Mouse (Mus musculus): Measurements from ENCODE around the gene Stx8. TPM values are rescaled to one million over a fixed set of nuclear protein-coding genes. Genes with fewer than 3 reads are reported as not detected.
A peak's percentile ranks its signal among the peaks of the same experiment; 100 is the strongest.

Stx8 gene
- polyA plus RNA-seq, 1 experiment = 13.0 TPM

DNA sequence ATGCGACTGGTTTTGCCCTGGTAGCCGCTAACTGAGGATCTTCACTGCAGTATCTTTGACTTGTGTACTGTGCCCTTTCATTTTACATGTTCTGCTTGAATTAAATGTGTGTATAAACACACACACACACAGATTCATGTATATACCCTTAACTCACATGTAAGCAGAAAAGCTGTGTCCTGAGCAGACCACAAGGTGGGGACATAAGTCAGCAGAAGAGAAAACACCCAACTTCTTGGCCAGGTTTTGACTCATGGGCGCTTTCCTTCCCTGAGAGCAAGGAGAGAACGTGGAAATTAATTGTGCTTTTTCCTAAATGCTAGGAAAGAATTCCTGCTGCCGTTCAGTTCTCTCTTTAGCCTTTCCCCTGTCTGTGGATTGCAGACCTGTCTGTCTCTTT, 33.6 kb downstream of the Stx8 start:
- WGBS = 83% methylated on average over 5 of the region's 5 CpGs
- Histone ChIP-seq H3K4me3 (replicated peaks; ENCODE audit: control insufficient read depth, low read depth, low read length) (no peak overlapping the region), H3K4me1 (ENCODE audit: control insufficient read depth, insufficient read depth, low read length) (peaks cover 1% of the 10 kb centered on the region), H3K27ac (ENCODE audit: control insufficient read depth, insufficient read depth, low read depth, low read length, poor library complexity) (no peak overlapping the region)
- TF ChIP-seq POLR2A (IDR thresholded peaks at IDR 0.05; ENCODE audit: borderline replicate concordance, control insufficient read depth, low read depth, low read length) (no peak), CTCF (IDR thresholded peaks at IDR 0.05; ENCODE audit: control insufficient read depth, insufficient read depth, low read length) (no peak)

GRCm38 (mm10) chr11:68004191-68004590, 38.2 kb downstream of the Stx8 start:
- Histone ChIP-seq H3K4me3 (replicated peaks; ENCODE audit: control insufficient read depth, low read depth, low read length) (no peak overlapping the region), H3K4me1 (ENCODE audit: control insufficient read depth, insufficient read depth, low read length) (no peaks in the 10 kb centered on the region; the same call in 1 of the 2 replicates), H3K27ac (ENCODE audit: control insufficient read depth, insufficient read depth, low read depth, low read length, poor library complexity) (no peak overlapping the region)
- TF ChIP-seq CTCF (IDR thresholded peaks at IDR 0.05; ENCODE audit: control insufficient read depth, insufficient read depth, low read length) (peak; percentile 78), POLR2A (IDR thresholded peaks at IDR 0.05; ENCODE audit: borderline replicate concordance, control insufficient read depth, low read depth, low read length) (no peak)
- 20% methylated on average over 6 of the region's 6 CpGs for WGBS

DNA sequence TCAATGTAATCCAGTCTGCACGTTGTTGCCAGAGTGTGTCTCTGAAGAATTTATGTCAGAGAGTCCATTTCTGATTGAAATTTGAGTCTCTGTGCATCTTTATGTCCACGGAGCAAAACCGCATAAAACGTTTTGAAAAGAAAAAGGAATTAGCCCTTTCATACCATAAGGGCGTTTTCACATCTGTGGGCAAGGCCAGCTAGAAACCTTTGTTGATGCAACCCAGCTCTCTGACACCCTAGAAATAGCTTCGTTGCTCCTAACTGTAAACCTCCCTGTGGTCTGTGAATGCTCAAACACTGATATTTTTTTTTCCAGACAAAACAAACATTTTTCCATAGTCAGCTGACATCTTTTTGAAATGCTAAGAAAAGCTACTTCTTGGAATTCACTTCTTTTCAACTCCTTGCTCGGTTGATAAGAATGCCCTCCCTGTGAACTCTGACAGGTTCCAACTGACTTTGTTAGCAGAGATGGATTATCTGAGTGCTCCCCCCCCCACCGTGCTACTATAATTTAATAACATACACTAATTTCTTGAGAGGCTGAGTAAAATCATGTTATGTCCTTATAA, 40.3 kb downstream of the Stx8 start:
- no peak overlapping the region for H3K4me3 ChIP-seq (replicated peaks; ENCODE audit: control insufficient read depth, low read depth, low read length)
- 75% methylated on average over 8 of the region's 8 CpGs for WGBS
- no peak overlapping the region for H3K27ac ChIP-seq (ENCODE audit: control insufficient read depth, insufficient read depth, low read depth, low read length, poor library complexity)
- no peaks in the 10 kb centered on the region; the same call in 1 of the 2 replicates for H3K4me1 ChIP-seq (ENCODE audit: control insufficient read depth, insufficient read depth, low read length)
- no peak for TF ChIP-seq CTCF (IDR thresholded peaks at IDR 0.05; ENCODE audit: control insufficient read depth, insufficient read depth, low read length)
- TF ChIP-seq POLR2A (IDR thresholded peaks at IDR 0.05; ENCODE audit: borderline replicate concordance, control insufficient read depth, low read depth, low read length) = no peak

- Histone ChIP-seq H3K4me3 (replicated peaks; ENCODE audit: control insufficient read depth, low read depth, low read length) (no peak overlapping the region), H3K4me1 (ENCODE audit: control insufficient read depth, insufficient read depth, low read length) (no peaks in the 10 kb centered on the region; the same call in 1 of the 2 replicates), H3K27ac (ENCODE audit: control insufficient read depth, insufficient read depth, low read depth, low read length, poor library complexity) (no peak overlapping the region)
- WGBS = 94% methylated on average over 6 of the region's 6 CpGs
- TF ChIP-seq CTCF (IDR thresholded peaks at IDR 0.05; ENCODE audit: control insufficient read depth, insufficient read depth, low read length) = no peak
- TF ChIP-seq POLR2A (IDR thresholded peaks at IDR 0.05; ENCODE audit: borderline replicate concordance, control insufficient read depth, low read depth, low read length) = no peak
Observed at GRCm38 (mm10) chr11:68007645-68008044, 41.7 kb downstream of the Stx8 start.

DNA sequence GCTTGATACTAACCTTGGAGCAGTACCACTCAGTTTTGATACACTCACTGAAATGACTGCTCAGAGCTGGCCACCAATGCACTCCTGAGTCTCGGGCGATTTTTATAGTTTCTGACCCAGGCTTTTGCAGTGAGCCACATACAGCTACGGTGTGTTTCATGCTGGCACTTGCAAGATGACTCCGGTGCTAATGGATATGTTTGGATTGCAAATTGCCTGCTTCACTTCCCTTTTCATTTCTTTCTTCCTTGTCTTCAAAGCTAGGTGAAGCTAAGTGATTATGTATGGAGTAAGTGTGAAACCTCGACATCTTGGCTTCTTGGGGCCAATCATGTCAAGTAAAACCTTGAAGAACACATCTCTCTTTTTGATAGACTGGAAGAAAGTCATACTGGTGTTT, 43.4 kb downstream of the Stx8 start:
- TF ChIP-seq POLR2A (IDR thresholded peaks at IDR 0.05; ENCODE audit: borderline replicate concordance, control insufficient read depth, low read depth, low read length) = no peak
- TF ChIP-seq CTCF (IDR thresholded peaks at IDR 0.05; ENCODE audit: control insufficient read depth, insufficient read depth, low read length) = no peak
- H3K4me3 ChIP-seq (replicated peaks; ENCODE audit: control insufficient read depth, low read depth, low read length) = no peak overlapping the region
- no peaks in the 10 kb centered on the region; the same call in 1 of the 2 replicates for H3K4me1 ChIP-seq (ENCODE audit: control insufficient read depth, insufficient read depth, low read length)
- 77% methylated on average over 5 of the region's 5 CpGs for WGBS
- H3K27ac ChIP-seq (ENCODE audit: control insufficient read depth, insufficient read depth, low read depth, low read length, poor library complexity) = no peak overlapping the region

GRCm38 (mm10) chr11:68012207-68012606, 46.2 kb downstream of the Stx8 start:
- 78% methylated on average over 7 of the region's 7 CpGs for WGBS
- TF ChIP-seq CTCF (IDR thresholded peaks at IDR 0.05; ENCODE audit: control insufficient read depth, insufficient read depth, low read length) (no peak), POLR2A (IDR thresholded peaks at IDR 0.05; ENCODE audit: borderline replicate concordance, control insufficient read depth, low read depth, low read length) (no peak)
- no peak overlapping the region for H3K4me3 ChIP-seq (replicated peaks; ENCODE audit: control insufficient read depth, low read depth, low read length)
- H3K27ac ChIP-seq (ENCODE audit: control insufficient read depth, insufficient read depth, low read depth, low read length, poor library complexity) = no peak overlapping the region
- H3K4me1 ChIP-seq (ENCODE audit: control insufficient read depth, insufficient read depth, low read length) = no peaks in the 10 kb centered on the region; the same call in 1 of the 2 replicates

DNA sequence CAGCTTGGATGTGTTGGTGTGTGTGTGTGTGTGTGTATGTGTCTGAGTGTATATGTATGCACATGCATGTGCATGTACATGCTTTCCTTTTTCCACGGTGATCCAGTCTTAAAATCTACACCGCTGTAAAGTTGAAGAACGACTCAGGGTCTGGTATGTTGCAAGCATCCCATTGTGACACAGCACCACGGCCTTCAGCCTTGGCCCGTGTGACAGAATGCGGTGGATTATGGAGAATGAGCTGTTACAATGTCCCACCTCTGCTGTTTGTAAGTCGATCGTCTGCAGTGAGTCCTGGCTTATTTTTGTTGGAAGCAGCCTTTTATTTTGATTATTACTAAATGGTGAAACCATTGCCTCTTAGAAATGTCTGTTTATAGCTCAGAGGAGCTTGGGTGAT, 52.2 kb downstream of the Stx8 start:
- Histone ChIP-seq H3K4me1 (ENCODE audit: control insufficient read depth, insufficient read depth, low read length) (no peaks in the 10 kb centered on the region; the same call in 1 of the 2 replicates), H3K27ac (ENCODE audit: control insufficient read depth, insufficient read depth, low read depth, low read length, poor library complexity) (no peak overlapping the region), H3K4me3 (replicated peaks; ENCODE audit: control insufficient read depth, low read depth, low read length) (no peak overlapping the region)
- TF ChIP-seq CTCF (IDR thresholded peaks at IDR 0.05; ENCODE audit: control insufficient read depth, insufficient read depth, low read length) (no peak), POLR2A (IDR thresholded peaks at IDR 0.05; ENCODE audit: borderline replicate concordance, control insufficient read depth, low read depth, low read length) (no peak)
- 60% methylated on average over 8 of the region's 8 CpGs for WGBS

DNA sequence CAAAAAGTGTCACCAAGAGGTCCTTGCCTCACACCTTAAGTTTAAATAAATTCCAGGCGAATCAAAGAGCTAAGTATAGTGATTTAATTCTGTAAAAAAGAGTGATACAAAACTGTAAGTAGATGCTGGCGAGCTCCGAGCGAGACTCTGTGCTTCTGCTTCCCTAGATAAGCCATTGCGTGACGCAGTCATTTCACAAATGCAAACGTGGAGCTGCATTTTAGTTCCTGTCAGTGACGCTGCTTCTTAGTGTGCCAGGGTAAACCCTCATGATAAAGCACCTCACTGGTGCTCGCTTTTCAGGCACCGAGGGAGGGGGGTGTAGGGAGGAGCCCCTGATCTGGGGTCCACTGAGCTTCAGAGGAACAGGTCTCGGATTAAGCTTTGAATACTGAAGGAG, 53.2 kb downstream of the Stx8 start:
- WGBS = 33% methylated on average over 11 of the region's 11 CpGs
- Histone ChIP-seq H3K4me3 (replicated peaks; ENCODE audit: control insufficient read depth, low read depth, low read length) (no peak overlapping the region), H3K27ac (ENCODE audit: control insufficient read depth, insufficient read depth, low read depth, low read length, poor library complexity) (no peak overlapping the region), H3K4me1 (ENCODE audit: control insufficient read depth, insufficient read depth, low read length) (no peaks in the 10 kb centered on the region; the same call in 1 of the 2 replicates)
- TF ChIP-seq POLR2A (IDR thresholded peaks at IDR 0.05; ENCODE audit: borderline replicate concordance, control insufficient read depth, low read depth, low read length) (no peak), CTCF (IDR thresholded peaks at IDR 0.05; ENCODE audit: control insufficient read depth, insufficient read depth, low read length) (no peak)

DNA sequence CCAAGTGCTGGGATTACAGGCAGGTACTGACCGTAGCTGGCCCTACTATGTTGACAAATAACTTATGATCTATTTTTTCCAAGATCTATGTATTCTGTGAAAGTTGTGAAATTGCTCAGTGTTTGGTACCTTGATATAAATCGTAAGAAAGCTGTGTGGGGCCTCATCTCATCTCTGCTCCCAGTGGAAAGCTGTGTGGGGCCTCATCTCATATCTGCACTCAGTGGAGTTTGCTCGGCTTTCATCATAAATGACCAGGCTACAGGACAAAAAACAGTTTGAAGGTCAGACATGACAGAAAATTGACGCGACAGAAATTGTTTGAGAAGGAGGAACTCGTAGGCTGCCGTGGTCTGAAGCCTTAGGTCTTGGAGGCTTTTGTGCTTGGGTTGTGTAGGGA, 56.0 kb downstream of the Stx8 start:
- TF ChIP-seq POLR2A (IDR thresholded peaks at IDR 0.05; ENCODE audit: borderline replicate concordance, control insufficient read depth, low read depth, low read length) = no peak
- TF ChIP-seq CTCF (IDR thresholded peaks at IDR 0.05; ENCODE audit: control insufficient read depth, insufficient read depth, low read length) = no peak
- 86% methylated on average over 7 of the region's 7 CpGs for WGBS

More for the DNA sequence above, 56.0 kb downstream of the Stx8 start:
- no peaks in the 10 kb centered on the region; the same call in 1 of the 2 replicates for H3K4me1 ChIP-seq (ENCODE audit: control insufficient read depth, insufficient read depth, low read length)
- H3K27ac ChIP-seq (ENCODE audit: control insufficient read depth, insufficient read depth, low read depth, low read length, poor library complexity) = no peak overlapping the region
- no peak overlapping the region for H3K4me3 ChIP-seq (replicated peaks; ENCODE audit: control insufficient read depth, low read depth, low read length)

Data from bone marrow, adult 2 months (tissue).